Mouse (Mus musculus): Measurements from ENCODE around the gene Cnfn. TPM values are rescaled to one million over a fixed set of nuclear protein-coding genes. Genes with fewer than 3 reads are reported as not detected.

Gene Cnfn
- polyA plus RNA-seq, 1 experiment = not detected

DNA sequence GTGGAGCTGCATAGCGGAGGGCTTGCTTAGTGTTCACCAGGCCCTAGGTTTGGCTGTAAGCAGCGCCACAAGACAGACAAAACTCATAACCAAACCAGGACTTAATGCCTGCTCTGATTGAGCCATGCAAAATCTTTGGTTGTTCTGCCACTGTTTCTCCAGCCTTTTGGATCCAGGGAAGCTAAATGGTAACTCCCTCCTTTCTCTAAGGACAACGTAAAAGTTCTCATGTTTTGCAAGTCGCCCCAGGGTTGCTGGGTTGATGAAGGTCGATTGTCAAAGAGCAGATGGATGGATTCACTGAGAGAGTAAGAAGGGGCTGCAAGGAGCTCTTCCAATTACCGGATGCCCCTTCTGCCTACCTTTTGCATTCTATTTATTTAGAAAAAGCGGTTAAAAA is 25.2 kb upstream of the Cnfn start:
- TF ChIP-seq CTCF (IDR thresholded peaks at IDR 0.05; ENCODE audit: borderline replicate concordance, insufficient read depth, low read depth, low read length) = no peak
- no peak for TF ChIP-seq POLR2A (IDR thresholded peaks at IDR 0.05; ENCODE audit: borderline replicate concordance, insufficient read depth, low read length)
- no peak for DNase-seq
- 7% methylated on average over 7 of the region's 7 CpGs for WGBS
- no peaks in the 10 kb centered on the region for H3K27me3 ChIP-seq (ENCODE audit: control insufficient read depth, insufficient read depth, low read length)
- peaks cover 28% of the 10 kb centered on the region for H3K4me1 ChIP-seq (ENCODE audit: control insufficient read depth, insufficient read depth, low read length)
- no peak overlapping the region for H3K27ac ChIP-seq (ENCODE audit: insufficient read depth, low read length)
- H3K4me3 ChIP-seq (replicated peaks; ENCODE audit: insufficient read depth, low read depth, low read length) = peak overlapping the region; percentile 94

DNA sequence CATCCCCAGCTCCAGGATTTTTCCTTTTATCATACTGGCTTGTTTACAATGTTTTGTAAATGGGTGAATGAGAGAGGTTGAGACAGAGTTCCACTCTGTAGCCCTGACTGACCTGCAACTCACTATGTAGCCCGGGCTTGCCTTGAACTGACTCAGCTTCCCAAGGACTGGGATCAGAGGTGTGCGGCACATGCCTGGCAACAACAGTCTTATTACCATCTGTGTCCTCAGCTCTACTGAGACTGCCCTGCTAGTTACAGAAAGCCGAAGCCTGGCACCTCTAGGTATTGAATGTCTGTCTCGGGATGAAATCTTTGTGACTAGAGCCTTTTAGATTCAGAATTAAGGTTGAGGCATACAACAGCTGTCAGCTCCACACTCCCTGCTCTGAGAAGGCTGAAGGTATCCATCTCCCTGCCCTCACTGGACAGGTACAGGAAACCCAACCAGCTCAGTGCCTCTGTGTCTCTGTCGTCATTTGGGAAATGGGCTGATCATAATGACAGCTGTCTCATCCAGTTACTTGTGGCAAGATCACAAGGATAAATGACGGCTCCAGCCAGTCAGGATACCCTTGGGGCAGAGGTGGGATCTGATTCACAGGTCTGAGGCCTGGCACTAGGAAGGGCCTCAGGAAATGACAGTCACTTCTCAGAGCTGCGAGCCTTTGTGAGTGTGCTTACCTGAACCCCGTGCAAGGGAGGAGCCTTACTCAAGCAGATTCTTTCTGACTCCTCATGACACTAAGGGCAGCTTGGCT is 24.1 kb upstream of the Cnfn start:
- no peak overlapping the region for H3K27ac ChIP-seq (ENCODE audit: insufficient read depth, low read length)
- peaks cover 28% of the 10 kb centered on the region for H3K4me1 ChIP-seq (ENCODE audit: control insufficient read depth, insufficient read depth, low read length)
- peak in 1 of 2 experiments; percentile 31 for DNase-seq
- no peaks in the 10 kb centered on the region for H3K27me3 ChIP-seq (ENCODE audit: control insufficient read depth, insufficient read depth, low read length)
- TF ChIP-seq POLR2A (IDR thresholded peaks at IDR 0.05; ENCODE audit: borderline replicate concordance, insufficient read depth, low read length) (no peak), CTCF (IDR thresholded peaks at IDR 0.05; ENCODE audit: borderline replicate concordance, insufficient read depth, low read depth, low read length) (no peak)
- H3K4me3 ChIP-seq (replicated peaks; ENCODE audit: insufficient read depth, low read depth, low read length) = no peak overlapping the region
- WGBS = 25% methylated on average over 8 of the region's 8 CpGs

DNA sequence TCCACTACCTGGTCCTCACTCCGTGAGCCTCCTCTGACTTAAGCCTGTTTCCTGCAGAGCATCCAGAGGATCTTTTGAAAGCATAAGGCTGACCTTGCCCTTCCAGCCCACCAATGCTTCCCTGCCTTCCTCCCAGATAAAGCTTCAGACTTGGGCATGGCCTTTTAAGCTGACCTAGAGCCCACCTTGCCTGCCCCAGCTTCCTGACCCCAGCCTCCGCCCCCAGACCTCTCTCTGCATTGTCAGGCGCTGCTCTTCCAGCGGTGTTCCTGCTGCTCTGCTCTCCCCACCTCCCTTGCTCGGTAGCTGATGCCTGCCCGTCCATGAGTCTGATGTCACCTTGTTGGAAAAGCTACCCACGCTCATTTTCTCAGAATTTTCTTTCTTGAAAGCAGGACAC is 23.3 kb upstream of the Cnfn start:
- no peaks in the 10 kb centered on the region for H3K27me3 ChIP-seq (ENCODE audit: control insufficient read depth, insufficient read depth, low read length)
- H3K4me1 ChIP-seq (ENCODE audit: control insufficient read depth, insufficient read depth, low read length) = peaks cover 32% of the 10 kb centered on the region
- DNase-seq = peak in 1 of 2 experiments; percentile 17
- TF ChIP-seq POLR2A (IDR thresholded peaks at IDR 0.05; ENCODE audit: borderline replicate concordance, insufficient read depth, low read length) (no peak), CTCF (IDR thresholded peaks at IDR 0.05; ENCODE audit: borderline replicate concordance, insufficient read depth, low read depth, low read length) (no peak)
- no peak overlapping the region for H3K4me3 ChIP-seq (replicated peaks; ENCODE audit: insufficient read depth, low read depth, low read length)
- H3K27ac ChIP-seq (ENCODE audit: insufficient read depth, low read length) = no peak overlapping the region
- 63% methylated on average over 7 of the region's 7 CpGs for WGBS

DNA sequence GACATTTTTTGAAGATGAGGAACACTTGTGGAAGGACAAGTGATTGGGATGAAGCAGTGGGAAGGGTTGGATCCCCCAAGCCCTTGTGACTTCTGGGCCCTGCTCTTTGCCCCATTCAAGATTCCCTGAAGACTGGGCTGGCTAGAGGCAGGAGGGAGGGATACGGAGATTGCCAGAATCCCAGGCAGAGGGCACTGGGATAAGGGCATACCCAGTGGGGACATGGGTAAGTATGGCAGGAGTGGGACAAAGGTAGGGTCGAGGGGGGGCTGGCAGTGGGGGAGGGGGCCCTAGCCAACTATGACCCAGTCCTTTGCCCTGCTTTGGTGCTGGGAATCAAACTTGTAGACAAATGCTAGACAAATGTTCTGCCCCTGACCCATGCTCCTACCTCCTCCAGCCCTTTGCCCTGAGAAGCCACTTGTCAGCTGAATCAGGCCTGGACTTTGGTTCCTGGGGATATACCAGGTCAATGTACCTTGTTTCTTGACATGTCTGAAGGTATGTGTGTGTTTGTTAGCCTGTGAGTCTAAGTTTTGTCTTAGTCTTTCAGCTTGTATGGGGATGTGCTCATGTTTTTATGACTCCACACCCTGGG is 22.4 kb upstream of the Cnfn start:
- peak in 1 of 2 experiments; percentile 6 for DNase-seq
- Histone ChIP-seq H3K4me3 (replicated peaks; ENCODE audit: insufficient read depth, low read depth, low read length) (no peak overlapping the region), H3K27ac (ENCODE audit: insufficient read depth, low read length) (no peak overlapping the region), H3K27me3 (ENCODE audit: control insufficient read depth, insufficient read depth, low read length) (no peaks in the 10 kb centered on the region), H3K4me1 (ENCODE audit: control insufficient read depth, insufficient read depth, low read length) (peaks cover 41% of the 10 kb centered on the region)
- TF ChIP-seq POLR2A (IDR thresholded peaks at IDR 0.05; ENCODE audit: borderline replicate concordance, insufficient read depth, low read length) = no peak
- TF ChIP-seq CTCF (IDR thresholded peaks at IDR 0.05; ENCODE audit: borderline replicate concordance, insufficient read depth, low read depth, low read length) = no peak
- WGBS = 69% methylated on average over 2 of the region's 2 CpGs

DNA sequence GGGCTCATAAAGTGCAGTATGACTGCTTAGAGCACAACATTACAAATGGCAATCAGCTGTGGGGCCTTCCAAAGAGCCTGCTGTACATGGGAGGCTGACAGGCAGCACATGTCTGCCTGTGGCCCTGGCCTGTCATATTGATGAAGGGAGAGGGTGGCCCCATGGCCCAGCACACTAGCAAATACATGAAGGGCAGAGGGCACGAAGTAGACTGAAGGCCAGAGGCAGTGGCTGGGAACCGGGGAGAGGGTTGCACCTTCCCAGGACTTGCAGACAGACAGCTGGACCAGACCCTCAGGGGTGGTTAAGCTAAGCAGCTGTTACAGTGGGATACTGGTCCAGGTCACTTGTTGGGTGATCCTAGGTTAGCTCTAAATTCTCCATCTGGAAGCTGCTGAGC is 21.5 kb upstream of the Cnfn start:
- Histone ChIP-seq H3K4me1 (ENCODE audit: control insufficient read depth, insufficient read depth, low read length) (peaks cover 47% of the 10 kb centered on the region), H3K4me3 (replicated peaks; ENCODE audit: insufficient read depth, low read depth, low read length) (no peak overlapping the region), H3K27me3 (ENCODE audit: control insufficient read depth, insufficient read depth, low read length) (no peaks in the 10 kb centered on the region), H3K27ac (ENCODE audit: insufficient read depth, low read length) (no peak overlapping the region; the same call in 1 of the 2 replicates)
- DNase-seq = peak in 1 of 2 experiments; percentile 8
- 49% methylated on average over 2 of the region's 2 CpGs for WGBS
- TF ChIP-seq CTCF (IDR thresholded peaks at IDR 0.05; ENCODE audit: borderline replicate concordance, insufficient read depth, low read depth, low read length) = no peak
- no peak for TF ChIP-seq POLR2A (IDR thresholded peaks at IDR 0.05; ENCODE audit: borderline replicate concordance, insufficient read depth, low read length)

DNA sequence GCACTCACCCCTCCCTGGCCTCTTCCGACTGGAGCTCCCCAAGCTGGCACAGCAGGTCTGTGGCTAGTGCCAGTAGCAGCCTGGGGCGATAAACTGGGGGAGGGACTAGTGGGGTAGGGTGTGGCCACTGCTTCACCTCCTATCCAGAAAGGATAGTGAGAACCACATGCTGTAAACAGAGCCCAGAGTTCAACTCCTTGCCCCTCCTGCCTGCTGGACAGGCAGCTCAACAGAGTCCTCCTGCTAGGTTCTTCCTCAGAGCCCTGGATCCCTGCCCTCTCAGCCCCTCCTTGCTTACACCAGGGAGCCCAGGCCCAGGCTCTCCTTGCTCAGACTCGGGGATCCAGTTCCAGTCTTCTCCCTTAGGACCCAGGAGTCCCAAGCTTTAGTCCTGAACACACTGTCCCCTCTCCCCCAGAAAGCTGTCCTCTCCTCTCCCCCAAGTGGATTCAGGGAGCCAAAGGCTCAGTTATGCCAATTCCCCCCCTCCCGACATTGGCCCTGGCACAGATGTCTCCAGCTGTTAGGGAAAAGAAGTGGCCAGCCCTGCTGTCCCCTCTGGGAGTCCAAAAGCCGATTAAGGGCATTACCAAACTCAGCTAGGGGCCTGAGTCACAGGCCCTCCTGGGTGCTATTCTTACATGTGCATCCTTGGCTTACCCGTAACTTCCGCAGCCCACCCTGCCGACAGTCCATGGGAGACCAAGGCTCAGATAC is 20.7 kb upstream of the Cnfn start:
- Histone ChIP-seq H3K4me3 (replicated peaks; ENCODE audit: insufficient read depth, low read depth, low read length) (no peak overlapping the region), H3K27ac (ENCODE audit: insufficient read depth, low read length) (peak overlapping the region; percentile 37; the same call in 1 of the 2 replicates), H3K4me1 (ENCODE audit: control insufficient read depth, insufficient read depth, low read length) (peaks cover 55% of the 10 kb centered on the region), H3K27me3 (ENCODE audit: control insufficient read depth, insufficient read depth, low read length) (no peaks in the 10 kb centered on the region)
- TF ChIP-seq POLR2A (IDR thresholded peaks at IDR 0.05; ENCODE audit: borderline replicate concordance, insufficient read depth, low read length) (no peak), CTCF (IDR thresholded peaks at IDR 0.05; ENCODE audit: borderline replicate concordance, insufficient read depth, low read depth, low read length) (no peak)
- DNase-seq = peak in 1 of 2 experiments; percentile 22
- 29% methylated on average over 8 of the region's 8 CpGs for WGBS

DNA sequence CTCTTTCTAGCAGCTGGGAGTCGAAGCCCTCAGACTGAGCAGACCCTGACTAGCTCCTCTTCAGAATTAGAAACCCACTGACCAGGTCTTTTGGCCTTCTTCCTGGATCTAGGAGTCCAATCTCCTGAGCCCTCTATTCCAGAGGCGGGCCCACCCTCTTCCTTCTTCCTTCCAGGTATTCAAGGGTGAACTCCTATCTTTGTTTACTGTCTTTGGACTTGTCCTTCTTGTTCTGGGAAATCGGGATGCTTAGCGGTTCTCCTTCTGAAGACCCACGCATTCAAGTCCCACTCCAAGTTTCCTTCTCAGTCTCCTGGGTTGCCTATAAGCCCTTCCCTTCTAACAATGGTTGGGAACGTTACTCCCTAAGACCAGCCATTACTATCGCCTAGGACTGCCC is 19.4 kb upstream of the Cnfn start:
- H3K4me1 ChIP-seq (ENCODE audit: control insufficient read depth, insufficient read depth, low read length) = peaks cover 63% of the 10 kb centered on the region
- H3K27ac ChIP-seq (ENCODE audit: insufficient read depth, low read length) = no peak overlapping the region; the same call in 1 of the 2 replicates
- no peaks in the 10 kb centered on the region for H3K27me3 ChIP-seq (ENCODE audit: control insufficient read depth, insufficient read depth, low read length)
- no peak for DNase-seq
- TF ChIP-seq POLR2A (IDR thresholded peaks at IDR 0.05; ENCODE audit: borderline replicate concordance, insufficient read depth, low read length) (no peak), CTCF (IDR thresholded peaks at IDR 0.05; ENCODE audit: borderline replicate concordance, insufficient read depth, low read depth, low read length) (no peak)
- no peak overlapping the region for H3K4me3 ChIP-seq (replicated peaks; ENCODE audit: insufficient read depth, low read depth, low read length)
- WGBS = 94% methylated on average over 7 of the region's 7 CpGs

Data from cerebellum, adult 2 months (tissue).